Mouse (Mus musculus) layer of hippocampus, adult 18-20 months (tissue): ENCODE data around the gene Usp53. TPM values are rescaled to one million over a fixed set of nuclear protein-coding genes. Genes with fewer than 3 reads are reported as not detected.

Experiments
- DNase-seq, 2 experiments: peaks; one replicate each; pipeline ENCODE4 v3.0.0; 2022; ENCODE audit warnings: low spot score in 2 of 2
- long read RNA-seq: library from polyadenylated mRNA; stranded (forward); transcript quantifications from one replicate; pipeline ENCODE4 v2.0.0, GENCODE M21; 2021
- total RNA-seq, 2 experiments: library from RNA; stranded (reverse); gene quantifications; 2 replicates each; pipeline ENCODE4 v1.2.3; 2021

Usp53 gene
- total RNA-seq: 10 to 100 TPM; 25.2 to 32.2 TPM
- long read RNA-seq, full-length matches to known transcripts: 7 of 19 reads
- long read RNA-seq, partial matches to known transcripts: 2 of 19 reads
- long read RNA-seq, other reads (novel, unspliced or antisense): 10 of 19 reads

DNA sequence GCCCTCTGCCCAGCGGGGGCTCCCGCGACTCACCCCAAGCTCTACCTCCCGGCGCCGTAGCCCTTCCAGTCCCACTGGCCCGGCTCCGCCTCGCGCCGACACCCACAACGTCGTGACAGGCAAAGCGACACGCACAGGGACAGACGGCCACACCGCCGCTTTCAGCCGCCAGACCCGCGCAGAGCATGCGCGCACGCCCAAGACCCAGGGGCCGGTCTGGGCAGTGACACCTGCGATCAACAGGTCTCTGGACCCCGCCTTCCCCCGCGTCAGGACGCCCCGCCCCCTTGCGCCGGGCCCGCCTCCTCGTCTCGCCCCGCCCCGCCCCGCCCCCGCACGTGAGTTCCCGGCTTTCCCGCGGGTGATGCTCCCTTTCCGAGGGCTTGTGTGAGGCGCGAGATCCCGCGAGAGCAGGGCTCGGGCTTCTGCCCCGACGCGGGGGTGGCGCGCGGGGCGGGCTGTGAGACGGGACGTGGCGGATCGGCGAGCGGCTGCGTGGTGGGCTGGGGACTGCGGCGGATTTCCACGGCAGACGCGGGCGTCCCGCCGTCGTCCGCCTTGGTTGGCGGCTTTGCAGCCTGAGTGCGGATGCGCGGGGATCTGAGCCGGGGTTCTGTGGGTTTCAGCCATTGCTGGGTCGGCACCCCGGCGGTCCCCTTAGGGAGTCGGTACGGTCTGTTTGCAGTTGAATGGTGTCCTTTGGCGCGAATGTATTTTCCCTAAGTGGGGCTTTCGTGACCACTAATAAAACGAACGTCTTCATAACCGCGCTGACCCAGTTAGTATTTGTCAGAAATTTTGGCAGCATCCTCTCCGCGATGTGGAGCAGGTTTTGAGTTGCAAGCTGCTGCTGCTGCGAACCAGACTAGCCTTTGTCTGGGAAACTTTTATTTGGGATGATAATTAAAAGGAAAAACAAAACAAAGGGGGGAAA is at the start of gene Usp53:
Gene Usp53 (minus strand): TSS at position 262 of the 934 bp plus-strand sequence.
- DNase-seq: peak; percentile 93

DNA sequence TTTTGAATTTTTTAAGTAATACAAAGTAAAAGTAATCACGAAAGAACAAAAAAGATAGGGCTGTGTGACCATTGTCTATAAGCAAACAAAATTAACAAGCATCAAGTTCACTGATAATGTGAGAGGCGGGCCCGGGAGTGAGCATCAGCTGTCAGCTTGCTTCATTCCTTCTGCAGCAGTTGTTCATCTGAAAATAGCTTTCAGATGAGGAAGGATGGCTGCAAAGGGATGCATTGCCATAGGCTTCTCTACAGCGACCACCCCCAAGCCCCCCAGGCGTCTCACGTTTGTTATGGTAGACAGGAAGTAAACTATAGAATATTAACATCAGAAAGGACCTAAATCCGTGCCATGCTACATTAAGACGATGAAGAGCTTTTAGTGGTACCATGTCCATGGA is 49.5 kb upstream of the Usp53 start:
- DNase-seq: no peak

DNA sequence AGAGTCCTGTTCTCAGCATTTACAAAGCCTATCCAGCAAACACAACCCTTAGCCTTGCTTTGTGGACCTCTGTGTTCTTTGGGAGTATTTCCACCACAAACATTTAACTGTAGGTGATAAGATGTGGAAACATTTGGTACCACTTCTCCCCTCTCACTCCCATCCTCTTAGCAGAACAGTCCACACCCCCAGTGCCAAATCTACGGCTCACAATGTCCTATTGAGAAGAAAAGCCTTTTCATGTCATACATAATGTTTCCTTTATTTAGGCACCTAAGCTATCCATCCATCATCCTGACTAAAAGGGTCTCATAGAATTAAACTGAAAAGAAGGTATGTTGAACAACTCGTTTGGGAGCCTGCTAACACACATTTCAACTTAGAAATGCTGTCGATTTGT is 41.3 kb upstream of the Usp53 start:
- no peak for DNase-seq

DNA sequence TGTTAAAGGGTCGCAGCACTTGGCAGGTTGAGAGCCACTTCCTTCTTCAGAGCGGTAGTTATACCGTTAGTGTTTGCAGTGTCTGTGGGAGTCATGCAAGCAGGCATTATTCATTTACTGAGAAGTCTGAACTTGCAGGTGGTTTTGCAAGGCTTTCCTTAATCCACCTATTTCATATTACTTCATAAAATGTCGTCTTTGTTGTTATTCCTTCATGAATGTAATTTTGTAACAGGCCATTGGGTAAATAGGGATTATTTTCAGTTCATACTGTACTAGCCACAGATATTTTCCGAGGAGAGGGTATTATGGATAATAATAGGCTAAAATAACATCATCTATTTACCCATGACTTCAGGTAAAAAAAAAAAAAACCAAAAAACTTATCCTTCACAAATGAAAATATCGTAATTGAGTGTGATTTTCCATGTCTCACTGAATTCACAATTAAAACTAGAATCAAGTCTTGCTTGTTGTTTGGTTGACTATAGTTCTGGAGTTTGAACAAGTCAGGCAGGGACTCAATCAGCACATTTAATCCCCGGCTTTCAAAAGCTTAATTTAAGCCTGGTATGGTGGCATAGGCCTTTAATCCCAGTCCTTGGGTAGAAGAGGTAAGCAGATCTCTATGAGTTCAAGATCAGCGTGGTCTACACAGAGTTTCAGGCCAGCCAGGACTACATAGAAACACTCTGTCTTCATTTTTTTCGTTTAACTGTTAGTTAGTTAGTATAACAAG is 40.4 kb upstream of the Usp53 start:
- DNase-seq: no peak

DNA sequence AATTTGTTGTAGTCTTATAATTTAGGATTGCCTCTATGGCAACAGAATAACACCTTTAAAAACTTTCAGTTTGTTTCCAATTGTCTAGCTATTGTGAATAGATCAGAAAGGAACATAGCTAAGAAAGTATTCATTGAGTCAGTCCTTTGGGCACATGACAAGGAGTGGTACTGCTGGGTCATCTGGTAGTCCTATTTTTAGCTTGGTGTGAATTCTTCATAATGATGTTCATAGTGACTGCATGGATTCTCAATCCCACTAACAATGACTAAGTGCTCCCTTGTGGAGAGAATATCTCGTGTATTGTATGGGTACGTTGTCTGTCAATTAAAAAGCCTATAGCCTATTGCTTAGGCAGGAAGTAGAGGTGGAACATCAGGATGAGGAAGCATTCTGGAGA is 34.5 kb upstream of the Usp53 start:
- no peak for DNase-seq

DNA sequence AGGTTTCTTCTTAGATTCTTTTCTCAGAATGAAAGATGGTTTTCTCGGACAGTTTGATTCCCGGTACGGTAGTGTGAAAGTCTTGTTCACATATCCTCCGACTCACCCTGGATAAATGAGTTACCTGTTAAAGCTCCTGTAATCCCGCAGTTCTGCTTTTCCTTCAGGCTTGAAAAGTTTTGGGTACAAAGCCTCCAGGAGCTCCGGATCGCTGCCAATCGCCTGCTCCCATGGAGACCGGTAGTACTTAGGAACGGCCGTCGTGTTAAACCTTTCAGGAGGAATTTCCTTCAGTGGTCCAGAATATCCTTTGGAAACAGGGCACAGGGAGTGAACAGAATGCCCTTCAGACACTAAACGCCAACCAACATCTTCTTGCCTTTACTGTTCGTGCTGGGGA is 29.2 kb upstream of the Usp53 start:
- DNase-seq: peak in 1 of 2 experiments; percentile 11

DNA sequence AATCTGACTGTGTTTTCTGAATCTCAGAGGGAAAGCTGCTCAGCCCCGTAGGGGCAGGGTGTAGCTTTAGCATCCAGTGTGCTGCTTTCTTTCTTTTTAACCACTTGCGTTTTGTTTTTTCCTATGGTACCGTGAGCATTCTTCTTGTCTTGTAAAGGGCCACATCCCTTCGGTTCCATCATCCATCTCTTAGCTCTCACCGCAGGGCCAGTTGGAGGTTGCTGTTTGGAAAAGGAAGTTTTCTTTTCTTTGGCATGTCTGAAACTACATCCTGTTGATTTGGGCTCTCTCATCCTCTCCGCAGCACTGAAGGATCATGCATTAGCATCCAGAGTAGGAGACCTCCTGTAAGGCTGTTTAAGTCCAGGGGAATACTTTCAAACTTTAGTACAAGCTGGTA is 25.1 kb upstream of the Usp53 start:
- no peak for DNase-seq

DNA sequence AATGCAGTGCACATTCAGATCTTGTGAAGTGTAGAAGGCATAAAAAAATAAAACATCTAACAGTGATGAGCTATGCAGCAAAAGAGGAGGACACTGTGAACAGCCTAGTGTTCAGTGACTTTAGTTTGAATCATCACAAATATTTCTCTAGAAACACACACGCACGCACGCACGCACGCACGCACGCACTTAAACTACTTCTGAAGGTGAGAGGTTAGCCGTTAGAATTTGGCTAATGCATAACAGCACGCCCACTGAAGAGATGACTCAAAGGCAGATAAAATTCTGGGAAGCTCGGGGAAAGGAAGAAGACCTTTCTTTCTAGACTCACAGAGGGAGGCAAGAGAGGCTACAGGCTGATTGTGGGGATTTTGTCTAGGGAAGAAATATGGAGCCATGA is 23.1 kb upstream of the Usp53 start:
- no peak for DNase-seq

DNA sequence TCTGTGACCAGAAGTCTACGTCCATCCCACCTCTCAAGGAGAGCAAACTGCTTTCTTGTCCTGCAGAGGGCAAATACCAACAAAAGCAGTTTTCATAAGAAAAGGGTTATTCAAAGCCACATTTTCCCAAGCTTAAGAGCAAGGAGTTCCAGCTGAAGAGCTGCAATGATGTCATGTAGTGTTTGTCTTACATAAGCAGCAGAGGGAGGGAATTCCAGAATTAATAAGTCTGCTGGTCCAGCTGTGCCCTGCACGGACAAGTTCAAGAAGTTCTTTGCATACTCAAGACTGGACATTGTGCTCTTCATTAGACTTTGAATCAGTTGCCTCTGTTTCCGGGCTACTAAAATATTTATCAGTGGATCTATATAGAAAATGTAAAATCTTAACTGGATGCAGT is 16.7 kb upstream of the Usp53 start:
- no peak for DNase-seq

DNA sequence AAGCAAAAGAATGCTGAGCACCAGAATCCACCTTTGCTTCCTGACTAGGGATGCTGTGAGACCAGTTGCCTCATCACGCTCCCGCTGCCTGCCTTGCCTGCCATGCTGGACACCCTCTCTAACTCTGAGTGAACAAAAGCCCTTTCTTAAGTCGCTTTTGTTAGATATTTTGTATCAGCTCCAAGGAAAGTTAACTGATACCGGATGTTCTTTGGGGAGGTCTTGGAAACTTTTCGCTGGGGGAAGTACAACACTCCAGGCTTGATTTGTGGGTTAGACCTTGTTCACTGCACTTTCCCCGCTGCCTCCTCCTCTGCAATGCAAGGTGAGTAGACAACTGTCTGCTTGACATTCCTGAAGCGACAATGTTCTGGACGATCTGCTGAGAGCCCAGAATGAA is 14.2 kb upstream of the Usp53 start:
- DNase-seq: no peak

DNA sequence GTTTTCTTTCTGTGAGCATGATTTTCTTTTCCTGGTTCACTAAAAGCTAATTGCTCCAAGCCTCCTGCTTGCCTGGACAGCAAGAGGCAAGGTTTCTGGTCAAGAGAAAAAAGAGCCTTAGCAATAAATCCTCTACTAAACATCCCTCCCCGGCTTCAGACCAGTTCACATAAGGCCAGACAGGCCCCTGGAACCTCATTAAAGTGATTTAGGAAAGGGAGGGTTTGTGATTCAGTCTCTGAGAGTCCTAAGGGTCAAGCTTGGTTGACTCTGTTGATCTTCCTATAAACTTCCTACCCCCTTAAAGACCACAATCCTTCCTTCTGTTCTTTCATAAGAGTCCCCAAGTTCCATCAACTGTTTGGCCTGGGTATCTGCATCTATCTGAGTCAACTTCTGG is 12.7 kb upstream of the Usp53 start:
- DNase-seq: no peak

DNA sequence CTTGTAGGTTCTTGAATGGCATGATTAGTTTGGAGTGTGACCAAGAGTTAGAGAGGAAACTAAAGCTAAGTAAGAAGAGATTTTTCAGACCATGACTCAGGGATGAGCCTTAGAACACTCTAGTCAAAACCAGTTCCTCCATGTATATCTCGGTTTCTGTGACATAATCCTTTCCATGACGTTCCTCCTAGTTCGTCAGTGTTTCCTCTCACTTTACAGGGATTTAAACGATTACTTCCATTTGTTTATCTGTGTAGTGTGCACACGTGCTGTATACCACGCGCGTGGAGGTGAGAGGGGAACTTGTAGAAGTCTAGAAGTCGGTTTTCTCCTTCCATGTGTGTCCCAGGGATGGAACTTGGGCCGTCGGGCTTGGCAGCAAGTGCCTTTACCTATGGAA is 2.6 kb upstream of the Usp53 start:
- DNase-seq: no peak

DNA sequence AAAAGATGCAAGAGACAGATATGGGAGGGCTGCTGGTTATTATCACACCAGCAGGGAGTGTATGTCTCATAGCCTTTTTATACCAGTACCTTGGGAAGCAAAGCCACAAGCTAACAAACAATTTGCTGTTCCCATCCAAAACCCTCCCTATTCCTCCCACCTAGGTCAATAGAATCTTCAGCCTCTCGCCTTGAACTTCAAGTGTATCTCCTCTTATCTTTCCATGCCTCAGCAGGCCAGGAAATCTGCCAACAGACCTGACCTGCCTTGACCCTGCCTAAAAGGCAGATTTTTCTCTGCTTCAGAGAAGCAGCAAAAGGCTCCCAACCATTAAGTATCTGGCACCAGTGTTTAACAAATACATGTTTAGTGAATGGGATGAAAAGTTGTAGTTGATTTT is 2.1 kb upstream of the Usp53 start:
- DNase-seq: no peak

DNA sequence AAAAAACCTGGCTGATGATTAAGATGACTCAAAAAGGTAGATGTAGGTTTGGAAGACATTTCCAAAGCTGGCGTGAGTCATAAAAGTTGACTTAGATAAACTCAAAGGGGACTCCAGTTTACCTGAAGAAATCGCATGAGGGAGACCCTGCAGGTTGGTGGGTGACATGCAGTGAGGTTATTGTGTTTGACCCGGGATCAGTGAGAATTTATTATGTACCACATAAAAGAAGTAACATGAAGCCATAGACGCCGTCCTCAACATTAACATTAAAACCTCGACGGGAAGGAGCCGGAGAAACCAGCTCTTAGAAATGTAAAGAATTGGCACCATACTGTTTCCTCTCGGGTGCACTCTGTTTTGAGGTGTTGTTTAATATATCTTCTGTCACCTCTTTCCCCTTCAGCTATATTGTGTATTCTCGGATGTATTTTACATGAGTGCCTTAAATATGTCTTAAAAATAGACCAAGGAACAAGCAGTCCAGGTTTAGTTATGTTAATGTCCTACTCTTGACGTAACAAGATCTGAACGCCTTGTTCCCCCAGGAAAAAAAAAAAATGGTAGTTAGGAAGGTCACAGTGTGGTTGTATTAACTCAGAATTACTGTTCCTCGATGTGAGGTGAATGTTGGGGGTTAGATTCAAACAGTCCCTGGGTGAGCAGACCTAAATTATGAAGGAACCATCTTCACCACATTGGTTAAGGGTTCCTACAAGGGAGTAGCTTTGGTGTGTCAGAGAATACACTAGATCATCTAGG is 1.1 kb upstream of the Usp53 start:
- DNase-seq: no peak

DNA sequence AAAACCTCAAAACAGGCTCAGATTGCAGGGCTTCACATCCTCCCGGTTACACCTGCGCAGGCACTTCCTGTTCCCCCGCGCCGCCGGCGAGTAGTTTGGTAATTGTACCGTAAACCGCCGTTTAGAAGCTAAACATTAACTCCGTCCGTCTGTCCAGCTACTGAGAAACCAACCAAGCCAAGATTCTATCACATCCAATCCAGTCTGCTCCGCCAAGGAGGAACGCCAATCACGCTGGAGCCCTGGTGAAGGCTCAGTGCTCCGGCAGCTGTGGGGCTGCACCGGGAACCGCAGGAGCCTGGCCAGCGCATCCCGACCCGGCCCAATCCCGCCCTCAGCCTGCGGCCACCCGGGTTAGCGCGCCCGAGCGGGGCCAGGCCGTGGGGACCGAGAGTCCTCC is 461 bp downstream of the Usp53 start:
- DNase-seq: no peak

DNA sequence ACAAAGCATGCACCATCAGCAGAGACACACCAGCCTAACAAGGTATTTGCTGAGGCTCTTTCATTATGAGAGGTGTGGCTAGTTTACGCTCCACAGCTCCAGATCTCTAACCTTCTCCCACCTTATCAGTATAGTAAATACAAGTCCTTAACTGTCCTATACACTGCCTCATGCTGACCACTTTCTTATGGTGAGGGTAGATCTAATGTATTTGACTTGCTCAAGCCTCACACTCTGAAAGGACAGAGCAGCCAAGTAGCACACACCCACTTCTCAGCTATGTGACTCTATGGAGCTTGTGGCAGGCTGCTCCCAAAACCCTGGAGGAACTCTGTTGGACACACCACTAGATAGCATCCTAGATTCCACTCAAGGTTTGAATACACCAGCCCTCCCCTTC is 8.3 kb downstream of the Usp53 start:
- DNase-seq: no peak

DNA sequence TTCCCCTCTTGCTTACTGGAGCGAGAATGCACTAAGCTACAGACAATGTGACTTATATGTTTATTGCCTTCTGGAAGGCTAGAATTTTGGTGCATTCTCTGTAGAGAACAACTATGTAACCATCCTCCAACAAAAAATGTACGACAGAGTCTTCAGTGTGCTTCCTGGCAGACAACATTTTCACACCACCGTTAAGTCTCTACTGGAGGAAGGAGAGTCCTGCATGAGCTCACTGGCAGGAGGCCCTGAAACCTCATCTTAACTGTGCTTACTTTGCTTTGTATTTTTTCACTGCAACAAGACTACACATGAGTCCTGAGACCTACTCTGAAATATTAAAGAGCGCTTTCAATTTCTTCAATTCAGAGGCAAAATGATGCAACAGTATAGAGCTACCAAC is 8.9 kb downstream of the Usp53 start:
- no peak for DNase-seq

DNA sequence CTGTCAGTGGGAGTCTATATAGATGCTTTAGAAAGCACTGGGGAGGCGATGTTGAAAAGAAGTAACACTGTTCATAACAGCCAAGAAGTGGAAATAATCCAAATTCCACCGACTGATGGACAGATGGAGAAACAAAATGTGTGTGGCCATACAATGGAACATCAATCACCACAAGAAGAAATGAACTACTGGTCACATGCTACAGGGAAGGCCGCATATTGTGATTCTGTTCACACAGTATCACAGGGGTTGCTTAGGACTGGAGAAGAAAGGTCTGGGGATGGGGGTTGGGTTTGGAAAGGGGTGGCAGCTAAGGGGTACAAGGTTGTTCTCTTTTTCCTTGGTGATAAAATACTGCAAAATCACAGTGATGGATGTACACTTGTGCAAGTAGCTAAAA is 9.5 kb downstream of the Usp53 start:
- DNase-seq: no peak

DNA sequence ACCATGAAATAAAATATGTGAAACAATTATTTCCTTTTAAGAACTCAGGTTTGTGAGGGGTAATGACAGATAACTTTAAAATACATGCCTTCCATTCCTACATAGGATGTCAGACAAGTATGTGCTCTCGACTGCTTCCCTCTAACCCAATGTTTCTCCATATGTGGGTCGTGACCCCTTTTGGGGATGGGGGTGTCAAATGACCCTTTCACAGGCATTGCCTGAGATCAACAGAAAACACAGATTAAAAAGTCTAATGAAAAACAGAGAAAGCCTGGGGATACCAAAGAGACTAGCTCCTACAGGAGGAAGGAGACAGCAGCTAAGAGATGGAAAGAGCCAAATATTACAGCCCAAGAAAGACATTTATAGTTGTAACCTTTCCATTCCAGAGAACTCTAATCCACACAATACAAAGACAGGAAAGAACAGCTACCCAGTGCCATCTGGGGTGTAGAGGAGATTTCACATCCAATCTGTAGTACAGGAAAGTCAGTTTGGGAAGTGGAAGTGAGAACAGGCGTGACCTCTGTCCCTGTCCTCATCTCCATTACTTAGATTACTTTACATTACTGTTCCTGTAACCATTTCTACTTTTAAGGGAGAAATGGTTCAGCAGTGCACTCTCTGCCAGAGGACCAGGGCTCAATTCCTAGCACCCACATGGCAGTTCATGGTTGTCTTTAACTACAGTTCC is 12.0 kb downstream of the Usp53 start:
- no peak for DNase-seq

DNA sequence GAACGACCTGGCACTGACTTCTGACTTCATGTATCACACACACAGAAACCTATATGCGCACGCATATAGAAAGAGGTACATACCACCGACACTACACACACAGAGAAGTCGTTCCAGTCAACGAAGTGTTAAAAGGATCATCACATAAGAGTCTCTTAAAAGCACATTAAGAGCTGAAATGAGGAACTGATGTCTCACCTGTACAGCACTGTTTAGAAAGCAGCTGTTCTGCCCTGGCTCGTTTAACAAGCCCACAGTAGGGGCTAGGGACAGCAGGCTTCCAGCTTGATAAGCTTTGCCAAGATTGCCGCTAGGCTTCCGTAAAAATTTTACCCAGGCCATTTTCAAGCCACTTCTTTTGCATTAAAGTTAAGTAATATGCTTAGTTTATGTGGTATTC is 15.9 kb downstream of the Usp53 start:
- DNase-seq: no peak

DNA sequence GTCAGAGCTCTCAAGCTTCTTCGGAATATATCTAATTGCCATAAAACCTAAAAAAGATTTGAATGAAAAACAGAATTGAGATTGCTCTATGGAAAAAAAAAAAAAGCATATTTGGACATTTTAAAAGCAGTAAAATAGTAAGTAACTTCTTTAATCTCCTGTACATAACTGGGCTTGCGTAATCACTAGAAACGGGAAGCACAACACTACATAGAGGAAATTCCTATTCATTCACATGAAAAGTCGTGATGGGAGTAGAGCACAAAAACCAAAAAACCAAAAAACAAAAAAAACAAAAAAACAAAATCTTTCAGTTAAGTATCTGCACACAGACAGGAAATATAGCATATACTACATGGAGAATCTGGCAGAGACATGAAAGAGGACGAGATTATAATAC is 20.0 kb downstream of the Usp53 start:
- no peak for DNase-seq
